Mouse (Mus musculus) T-helper 2 cell (primary cell): Measurements from ENCODE around the gene Myod1.

ENCODE experiments used
- in situ Hi-C: fragments of 300-600 bp; cut with MboI, MseI; formaldehyde crosslinking; loops from one replicate; pipeline ENCODE4 v1.15.1; 2025; ENCODE audit warnings: high pct_unique_total_duplicates

Myod1 gene

DNA sequence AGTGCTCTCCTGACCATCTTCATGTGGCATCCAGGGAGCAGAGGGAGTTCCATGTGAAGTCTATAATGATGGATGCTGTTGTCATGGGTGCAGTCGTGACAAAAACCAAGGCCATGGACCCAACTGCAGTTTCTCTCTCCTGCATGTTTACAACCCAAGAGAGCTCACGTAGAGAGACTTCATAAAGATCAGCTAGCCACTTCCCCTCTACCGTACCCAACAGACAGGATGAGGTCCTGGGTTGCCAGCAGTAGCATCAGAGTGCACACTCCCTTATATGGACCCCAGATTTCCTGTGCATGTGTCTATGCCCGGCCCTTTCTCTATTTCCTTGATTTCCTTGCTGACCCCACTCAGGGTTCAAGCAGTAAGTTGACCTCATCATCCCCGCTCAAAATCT is 15.4 kb downstream of the Myod1 start:
- in situ Hi-C loops, result loop anchor here (5.0 kb wide), 1 partner anchor 216 kb away; no protein-coding TSS in a partner anchor

DNA sequence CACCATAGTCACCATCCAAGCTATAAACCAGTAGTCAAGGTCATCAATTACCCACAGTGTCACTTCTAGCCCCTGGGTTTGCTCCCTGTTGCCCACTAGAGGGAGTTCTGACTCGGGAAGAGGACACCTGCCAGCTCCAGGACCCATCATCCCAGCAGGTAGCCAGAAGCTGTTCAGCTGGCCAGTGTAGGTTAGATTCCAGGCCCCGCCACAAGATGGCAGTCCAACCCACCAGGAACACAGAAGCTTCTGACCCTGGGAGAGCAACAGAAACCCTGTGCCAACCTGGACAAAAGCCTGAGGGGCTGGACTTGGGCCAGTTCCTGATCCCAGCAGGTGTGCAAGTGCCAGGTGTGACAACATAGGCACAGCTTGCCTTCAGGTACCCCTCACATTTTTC is 16.8 kb downstream of the Myod1 start:
- in situ Hi-C loops, result loop anchor here (5.0 kb wide), 1 partner anchor 214 kb away; no protein-coding TSS in a partner anchor

DNA sequence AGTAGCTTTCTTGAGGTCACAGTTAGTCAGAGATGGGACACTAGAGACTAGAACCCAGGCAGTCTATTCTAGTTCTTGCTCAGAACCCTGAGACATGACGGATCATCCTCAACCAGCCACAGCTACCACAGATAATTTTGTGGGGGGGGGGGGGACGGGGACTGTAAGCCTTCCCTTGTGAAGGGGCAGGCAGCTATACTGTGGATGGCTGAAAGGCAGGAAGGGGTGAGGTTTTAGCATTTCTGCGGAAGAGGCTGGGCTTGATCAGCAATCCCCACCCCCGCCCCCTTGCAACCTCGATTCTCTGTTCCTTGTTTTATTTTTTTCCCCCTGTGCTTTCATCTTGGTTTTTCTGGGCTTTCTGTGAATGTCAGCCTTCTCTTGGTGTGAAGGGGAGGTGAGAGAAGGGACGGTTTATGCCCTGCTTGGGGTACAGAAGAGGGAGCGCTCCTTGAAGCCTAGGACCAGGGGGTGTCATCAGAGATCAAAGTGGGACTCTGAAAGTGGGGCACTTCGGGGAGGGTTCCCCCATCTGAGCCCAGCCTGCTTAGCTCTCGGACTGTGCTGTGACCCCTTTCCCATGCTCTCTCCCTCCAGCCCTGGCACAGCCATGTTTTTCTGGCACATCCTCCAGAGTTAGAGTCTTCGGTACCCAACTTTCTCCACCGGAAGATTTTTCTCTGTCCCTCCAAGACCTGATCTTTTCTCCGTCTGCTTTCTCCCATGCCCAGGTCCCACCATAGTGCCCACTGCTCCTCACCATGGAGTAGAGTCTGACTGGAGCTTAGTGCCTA is 17.6 kb downstream of the Myod1 start:
- in situ Hi-C loops, result loop anchor here (5.0 kb wide), 1 partner anchor 213 kb away; no protein-coding TSS in a partner anchor

DNA sequence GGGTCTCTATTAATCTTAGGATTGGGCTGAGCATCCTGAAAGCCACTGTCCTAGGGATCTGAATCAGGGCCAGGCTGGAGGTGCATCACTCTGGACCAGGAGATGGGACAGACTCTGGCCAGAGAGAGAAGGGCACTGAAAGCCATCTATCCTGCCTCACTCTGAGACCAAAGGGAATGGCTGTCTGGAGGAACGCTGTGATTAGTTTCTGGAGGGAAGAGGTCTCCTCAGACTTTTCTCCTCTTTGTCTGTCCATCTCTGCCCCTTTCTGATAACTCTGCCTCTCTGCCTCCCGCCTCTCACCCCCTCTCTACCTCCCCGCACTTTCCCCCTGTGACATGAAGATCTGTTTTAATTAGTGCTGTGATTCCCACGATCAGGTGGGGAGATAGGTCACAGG is 18.7 kb downstream of the Myod1 start:
- in situ Hi-C loops, result loop anchor here (5.0 kb wide), 1 partner anchor 212 kb away; no protein-coding TSS in a partner anchor

DNA sequence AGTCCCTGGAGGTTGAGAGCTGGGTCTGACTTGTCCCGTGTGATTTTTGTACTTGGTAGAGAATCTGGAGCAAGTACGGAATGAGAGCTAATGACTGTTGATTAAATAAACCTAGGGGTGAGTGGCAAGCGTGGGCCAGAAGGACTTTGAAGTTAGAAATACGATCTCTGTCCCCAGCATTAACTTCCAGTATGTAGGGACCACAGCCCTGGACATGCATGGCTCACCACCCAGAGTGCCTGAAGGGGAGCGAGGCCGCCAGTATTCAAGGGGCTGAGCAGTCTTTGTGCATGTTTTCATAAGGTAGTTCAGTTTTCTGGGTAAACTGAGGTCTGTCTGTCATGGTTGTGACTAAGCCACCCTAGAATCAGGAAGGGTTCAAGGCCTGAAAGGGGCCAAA is 19.3 kb downstream of the Myod1 start:
- in situ Hi-C loops, result no loop called here

DNA sequence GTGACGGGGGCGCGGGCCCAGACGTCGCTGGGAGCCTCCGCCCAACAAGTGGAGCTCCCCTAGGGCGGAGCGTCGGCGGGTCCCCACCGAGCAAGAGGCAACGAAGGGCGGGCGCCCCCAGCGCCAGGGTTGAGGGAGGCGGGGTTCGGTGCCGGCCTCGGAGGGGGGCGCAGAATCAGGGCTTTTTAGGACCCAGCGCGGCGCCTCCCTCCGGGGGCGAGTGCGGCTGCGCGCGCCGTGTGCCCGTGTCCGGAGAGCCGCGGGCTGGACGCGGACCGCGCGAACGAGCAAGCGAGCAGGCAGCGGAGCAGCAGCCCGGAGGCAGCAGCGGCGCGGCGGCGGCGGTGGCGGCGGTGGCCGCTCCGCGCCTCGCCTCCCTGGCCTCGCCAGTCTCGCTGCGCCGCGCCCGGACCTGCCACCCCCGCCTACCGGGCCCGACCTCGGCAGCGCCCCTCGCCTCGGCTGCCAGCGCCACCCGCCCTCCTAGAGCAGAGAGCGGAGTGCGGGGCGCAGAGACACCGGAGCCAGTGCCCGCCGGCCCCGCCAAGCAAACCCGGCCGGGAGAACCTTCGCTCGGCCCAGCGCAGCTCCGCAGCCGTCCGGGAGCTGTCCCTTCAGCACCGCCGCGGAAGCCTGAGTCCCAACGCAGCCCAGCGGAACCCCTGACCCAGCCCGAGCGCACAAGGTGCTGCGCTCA is 20.1 kb downstream of the Myod1 start, which contains the start of gene Kcnc1:
Gene Kcnc1 (plus strand): TSS at position 267 of the 697 bp plus-strand sequence.
- in situ Hi-C loops, result no loop called here

DNA sequence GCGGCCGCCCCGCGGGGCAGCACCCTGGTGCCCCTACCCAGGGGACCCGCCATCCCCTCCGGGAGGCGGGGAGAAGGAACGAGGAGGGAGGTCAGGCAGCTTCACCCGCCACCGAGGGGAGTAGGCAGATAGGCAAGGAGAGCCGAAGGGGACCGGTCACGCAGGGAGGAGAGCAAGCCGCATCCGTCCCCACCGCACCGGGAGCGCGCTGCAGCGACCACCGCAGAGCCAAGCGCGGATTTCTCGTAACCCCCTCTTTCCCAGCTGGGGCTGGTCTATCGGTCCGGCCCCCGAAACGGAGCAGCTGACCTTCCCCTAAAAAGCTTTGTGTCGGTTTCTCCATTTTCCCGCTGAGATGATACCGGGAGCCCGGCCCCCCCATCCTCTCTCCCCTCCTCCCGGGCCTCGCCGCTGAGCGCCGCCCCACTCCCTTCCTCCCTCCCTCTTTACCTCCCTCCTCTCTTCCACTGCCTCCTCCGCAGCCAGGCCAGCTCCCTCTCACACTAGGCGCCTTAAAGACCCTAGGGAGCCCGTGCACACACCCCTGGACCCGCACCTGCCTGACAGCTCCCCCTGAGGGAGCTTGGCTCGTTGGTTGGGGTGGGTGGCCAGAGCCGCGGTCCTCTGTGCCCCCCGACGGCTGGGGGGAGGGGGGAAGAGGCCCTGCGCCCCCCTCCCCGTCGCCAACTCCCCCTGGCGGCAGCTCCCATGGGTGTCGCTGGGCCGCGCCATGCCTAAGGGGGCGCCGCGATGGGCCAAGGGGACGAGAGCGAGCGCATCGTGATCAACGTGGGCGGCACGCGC is 20.9 kb downstream of the Myod1 start:
- in situ Hi-C loops, result no loop called here

DNA sequence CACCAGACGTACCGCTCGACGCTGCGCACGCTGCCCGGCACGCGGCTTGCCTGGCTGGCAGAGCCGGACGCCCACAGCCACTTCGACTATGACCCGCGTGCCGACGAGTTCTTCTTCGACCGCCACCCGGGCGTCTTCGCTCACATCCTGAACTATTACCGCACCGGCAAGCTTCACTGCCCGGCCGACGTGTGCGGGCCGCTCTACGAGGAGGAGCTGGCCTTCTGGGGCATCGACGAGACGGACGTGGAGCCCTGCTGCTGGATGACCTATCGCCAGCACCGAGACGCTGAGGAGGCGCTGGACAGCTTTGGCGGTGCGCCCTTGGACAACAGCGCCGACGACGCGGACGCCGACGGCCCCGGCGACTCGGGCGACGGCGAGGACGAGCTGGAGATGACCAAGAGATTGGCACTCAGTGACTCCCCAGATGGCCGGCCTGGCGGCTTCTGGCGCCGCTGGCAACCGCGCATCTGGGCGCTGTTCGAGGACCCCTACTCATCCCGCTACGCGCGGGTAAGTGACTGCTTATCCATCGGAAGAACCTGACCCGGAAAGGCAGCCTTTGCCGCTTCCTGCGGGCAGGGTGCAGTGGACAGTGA is 21.6 kb downstream of the Myod1 start:
- in situ Hi-C loops, result no loop called here

DNA sequence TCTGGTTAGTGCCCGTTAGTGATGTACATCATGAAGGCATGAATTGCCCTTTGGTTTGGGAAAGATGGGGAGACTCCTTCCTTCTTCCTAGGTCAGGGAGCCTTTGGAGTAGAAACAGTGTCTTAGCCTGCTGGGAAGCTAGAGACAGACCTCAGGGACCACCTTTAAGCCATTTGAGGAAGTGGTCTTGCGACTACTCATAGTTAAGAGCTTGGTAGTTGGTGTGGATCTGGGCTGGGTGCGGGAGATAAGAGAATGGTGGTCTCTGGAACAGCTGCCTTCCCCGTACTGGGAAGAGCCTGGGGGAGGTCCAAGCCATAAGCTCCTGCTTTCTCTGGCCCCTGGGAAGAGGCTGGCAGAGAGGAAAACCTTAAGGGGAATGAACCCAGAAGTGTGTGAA is 22.3 kb downstream of the Myod1 start:
- in situ Hi-C loops, result no loop called here

DNA sequence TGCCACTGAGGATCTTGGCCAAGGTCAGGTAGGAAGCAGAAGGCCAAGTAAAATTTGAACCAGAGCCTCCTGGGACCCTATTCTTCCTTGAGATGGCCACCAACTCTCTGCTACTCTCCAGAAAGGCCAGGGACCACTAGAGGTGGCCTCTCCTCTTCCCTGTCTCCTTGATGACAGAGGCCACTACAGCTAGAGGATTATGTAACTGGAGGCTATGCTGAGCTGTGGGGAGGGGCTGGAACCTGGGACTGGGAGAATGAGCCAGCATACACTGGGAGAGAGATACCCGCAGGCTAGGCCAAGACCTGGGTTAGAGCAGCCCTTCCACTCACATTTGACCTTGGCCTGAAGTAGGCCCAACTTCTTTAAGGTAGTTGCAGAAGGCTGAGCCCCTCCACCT is 23.4 kb downstream of the Myod1 start:
- in situ Hi-C loops, result no loop called here

DNA sequence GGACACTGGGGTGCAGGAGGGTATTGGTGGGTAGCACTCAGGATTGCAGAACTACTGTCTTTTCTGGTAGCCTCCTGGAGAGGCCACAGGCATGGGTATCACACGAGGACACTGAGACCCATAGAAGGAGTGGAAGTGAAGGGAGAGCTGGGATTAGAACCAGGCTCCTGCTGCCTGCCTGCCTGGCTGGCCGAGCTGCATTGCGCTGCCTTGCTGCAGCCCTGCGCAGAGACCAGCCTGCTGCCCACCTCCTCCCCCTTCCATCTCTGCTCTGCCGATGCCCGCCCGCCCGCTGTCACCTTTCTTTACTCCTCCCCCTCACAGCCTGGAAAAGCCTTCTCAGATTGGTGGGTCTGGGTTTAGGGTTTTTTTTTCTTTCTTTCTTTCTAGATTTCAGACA is 24.1 kb downstream of the Myod1 start:
- in situ Hi-C loops, result no loop called here

DNA sequence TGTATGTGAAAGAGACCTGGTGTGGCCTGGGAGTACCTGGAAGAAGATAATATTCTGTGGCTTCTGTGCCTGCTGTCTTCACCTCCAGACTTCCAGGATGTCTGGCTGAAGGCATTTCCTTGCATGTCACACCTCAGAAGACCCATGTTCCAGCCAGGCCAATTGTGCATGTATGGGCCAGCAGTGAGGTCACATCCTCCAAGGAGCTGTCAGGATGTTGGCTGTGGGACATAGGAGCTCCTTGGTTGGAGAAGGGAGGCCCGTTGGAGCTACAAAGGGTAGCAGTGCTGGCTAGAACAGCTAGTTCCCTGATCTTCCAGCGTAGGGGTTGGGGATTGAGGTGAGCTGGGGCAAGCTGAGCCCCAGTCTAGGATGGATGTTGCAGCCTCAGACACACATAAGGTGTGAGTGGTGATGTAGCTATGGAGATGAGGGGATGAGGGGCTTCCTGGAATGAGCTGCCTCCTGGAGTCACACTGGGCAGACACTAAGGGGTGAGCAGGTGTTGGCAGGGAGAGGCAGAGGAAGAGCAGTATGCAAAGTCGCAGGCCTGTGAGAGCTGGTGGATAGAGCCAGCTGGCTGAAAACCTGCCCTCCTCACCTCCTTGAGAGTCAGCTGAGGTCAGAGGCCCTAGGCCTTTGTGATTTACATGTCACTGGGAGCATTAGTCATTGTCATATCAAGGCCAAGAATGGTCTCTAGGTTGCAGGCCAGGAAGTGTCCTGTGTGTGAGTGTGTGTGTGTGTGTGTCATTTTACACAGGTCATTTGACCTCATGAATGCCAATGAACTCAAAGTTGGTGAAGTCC is 25.3 kb downstream of the Myod1 start:
- in situ Hi-C loops, result no loop called here

DNA sequence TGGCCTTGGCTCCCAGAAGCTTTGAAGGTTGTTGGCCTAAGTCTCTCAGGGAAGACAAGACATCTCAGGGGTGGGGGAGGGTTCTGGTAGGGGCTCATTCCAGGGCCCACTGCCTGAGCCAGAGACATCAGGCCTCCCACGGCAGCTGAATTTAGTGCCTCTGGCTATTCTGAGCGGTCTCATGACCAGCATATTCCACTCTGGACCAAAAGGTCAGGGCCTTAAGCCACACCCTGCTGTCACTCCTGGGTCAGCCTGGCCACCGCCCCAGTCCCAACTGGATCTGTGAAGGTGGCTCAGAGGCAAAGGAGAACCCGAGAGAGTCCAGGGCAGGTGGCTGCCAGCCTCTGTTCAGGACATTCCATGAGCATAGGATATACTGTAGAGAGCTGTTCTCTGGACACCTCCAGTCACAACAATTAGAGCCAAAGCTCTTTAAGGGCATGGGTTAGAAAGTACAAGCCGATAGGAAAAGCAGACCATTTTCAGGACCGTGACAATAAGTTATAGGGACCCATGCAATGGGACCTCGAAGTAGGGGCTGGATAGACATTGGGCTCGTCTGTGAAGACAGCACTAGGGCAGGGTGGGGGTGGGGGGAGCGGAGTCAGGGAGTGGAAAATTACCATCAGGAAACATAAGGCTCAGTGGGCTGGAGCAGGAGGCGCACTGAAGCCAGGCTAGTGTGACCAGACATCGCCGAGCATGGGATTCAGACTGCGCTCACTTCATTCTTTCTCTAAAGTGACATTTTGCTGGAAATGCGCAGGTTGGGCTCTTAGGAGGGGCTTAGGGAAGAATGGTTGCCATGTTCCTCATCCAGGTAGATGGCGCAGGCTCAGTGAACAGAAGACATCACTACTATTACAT is 27.6 kb downstream of the Myod1 start:
- in situ Hi-C loops, result no loop called here

DNA sequence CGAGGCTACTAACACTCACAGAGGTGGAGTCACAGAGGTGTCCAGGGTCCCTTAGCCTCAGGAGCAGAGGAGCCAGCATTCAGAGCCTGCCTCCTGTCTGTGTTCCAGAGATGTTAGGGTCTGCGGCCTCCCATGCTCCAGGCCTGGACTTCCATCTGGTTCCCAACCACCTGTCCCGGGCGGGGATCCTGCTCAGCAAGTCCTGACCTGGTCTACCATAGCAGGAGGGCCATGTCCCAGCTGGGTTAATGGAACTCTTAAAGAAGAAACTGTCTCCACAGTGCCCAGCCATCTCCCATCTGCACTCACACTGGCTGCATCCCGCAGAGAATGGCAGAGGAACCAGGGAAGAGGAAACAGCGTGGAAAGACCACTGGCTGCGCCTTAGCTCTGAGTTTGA is 28.5 kb downstream of the Myod1 start:
- in situ Hi-C loops, result no loop called here

DNA sequence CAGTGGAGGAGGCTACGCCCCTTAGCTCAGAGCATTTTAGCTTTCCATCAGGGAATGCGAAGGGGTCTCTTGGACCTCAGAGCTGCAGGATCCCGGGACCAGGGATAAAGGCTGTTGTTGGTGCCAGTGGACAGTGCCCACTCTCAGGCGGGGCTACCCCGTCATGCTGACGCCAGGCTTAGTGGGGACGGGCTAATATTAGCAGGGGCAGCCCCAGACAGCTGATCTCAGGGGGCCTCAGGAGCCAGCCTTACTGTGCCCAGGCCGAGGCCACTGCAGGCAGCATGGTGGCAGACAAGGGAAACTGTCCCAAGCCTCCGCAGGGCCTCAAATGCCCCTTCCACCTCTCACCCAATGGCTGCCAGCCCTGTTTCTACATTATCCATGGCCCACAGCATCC is 32.3 kb downstream of the Myod1 start:
- in situ Hi-C loops, result no loop called here

DNA sequence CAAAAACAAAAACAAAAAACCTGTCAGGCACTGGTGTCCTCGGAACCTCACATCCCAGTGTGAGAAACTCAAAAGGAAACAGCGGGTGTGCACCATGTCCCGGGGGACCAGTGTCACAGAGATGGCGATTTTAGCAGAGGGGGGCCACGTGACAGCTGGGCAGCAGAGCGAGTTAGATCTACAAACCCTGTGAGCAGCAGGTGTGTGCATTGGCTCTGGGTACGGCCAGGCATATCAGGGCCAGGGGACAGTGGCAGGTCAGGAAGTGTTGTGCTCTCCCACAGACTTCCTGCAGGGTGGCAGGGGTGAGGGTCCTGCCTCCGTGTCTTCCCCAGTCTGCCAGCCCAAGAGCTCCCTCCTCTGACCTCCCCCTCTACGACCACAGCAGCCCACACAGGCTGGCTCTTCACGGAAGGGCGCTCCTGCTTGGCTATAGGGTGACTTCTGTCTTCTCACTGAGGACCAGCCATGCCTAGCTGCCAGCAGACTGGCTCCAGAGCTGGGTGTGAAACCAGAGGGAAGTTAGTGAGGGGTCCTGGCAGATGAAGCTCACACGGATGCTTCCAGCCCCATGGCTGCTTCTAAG is 33.0 kb downstream of the Myod1 start:
- in situ Hi-C loops, result no loop called here

DNA sequence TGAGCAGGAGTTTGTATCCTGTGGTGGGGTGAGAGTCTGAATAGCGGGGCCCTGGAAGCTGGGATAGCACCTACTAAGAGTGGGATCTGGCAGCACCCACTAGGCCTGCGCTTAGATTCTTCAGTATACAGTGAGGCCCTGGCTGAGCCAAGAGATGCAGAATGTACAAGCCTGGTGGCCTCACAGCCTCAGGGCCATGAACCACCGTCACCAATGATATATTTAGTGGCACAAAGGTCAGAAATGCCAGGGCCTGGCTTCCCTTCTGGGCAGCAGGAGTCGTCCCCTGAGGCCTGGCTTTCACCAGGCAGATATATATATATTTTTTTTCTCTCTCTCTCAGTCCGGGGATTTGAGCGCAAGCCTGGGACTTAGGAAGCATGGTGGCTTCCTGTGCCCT is 34.5 kb downstream of the Myod1 start:
- in situ Hi-C loops, result no loop called here

DNA sequence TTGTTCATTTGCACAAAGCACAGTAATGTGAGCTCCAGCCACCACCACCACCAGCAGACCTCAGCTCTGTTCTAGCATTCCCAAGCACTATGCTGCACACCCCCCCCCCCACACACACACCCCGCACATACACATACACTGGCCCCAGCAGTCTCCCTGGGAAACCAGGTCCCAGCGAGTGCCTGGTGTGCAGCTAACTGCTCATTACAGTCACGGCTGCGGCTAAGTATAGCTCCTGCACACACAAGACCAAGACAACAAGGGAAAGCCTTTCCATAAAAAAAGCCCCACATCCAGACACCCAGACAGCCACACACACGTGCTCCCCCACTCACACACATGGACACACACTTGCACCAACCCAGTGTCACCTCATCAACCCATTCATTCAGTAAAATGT is 36.5 kb downstream of the Myod1 start:
- in situ Hi-C loops, result no loop called here

DNA sequence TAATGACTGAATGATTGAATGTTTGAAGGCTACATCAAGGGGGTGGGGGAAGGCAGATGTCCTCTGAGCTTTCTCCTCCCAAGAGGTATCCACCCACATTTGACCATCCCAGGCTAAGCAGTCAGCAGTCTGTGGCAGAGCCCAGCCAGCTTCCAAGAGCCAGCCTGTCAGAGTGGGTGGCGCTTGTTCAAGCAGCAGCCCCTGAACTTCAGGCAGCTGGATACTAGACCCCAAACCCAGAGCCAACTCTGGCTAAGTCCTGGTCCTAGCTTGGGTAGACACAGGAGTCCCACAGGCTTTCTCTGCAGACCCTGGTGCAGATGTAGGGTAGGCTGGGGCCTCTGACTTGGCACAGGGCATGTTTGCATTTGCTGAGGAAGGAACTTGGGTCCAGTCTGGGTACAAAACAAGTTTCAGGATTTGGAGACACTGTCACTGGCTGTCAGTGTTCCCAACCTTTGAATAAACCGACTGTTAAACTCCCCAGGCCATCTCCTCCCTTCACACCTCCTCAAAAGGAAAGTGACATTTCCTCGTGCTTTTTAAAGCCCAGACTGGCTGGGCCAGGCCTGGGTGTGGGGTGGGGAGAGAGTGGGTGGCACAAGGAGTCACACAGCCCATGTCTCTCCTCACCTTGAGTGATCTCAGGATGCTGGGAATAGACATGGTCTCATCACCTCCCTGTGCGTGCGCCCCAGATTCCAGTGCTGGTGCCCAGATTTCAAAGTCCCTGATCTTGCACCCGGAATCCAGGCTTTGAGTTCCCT is 37.9 kb downstream of the Myod1 start:
- in situ Hi-C loops, result no loop called here
